Mouse (Mus musculus) heart, embryonic 16.5 days (tissue): ENCODE measurements around the gene Cpvl. TPM values are rescaled to one million over a fixed set of nuclear protein-coding genes. Genes with fewer than 3 reads are reported as not detected.

Experiments used
- ATAC-seq: fragments of 200-750 bp; cut with Nextera tagmentation; replicated peaks from 2 replicates; pipeline ENCODE4 v1.8.0; 2017; ENCODE audit warnings: moderate number of reproducible peaks; ENCODE audit not compliant: insufficient read depth, low FRiP score; ENCODE audit errors: extremely low read depth
- H3K27ac ChIP-seq: fragments of 300-500 bp; sonication (generic); 2 replicates; pipeline ENCODE4 v1.5.1; 2014; ENCODE audit warnings: mild to moderate bottlenecking, low read length, control low read depth, moderate library complexity
- H3K27me3 ChIP-seq: fragments of 300-500 bp; sonication (generic); 2 replicates; pipeline ENCODE4 v1.6.1; 2014; ENCODE audit warnings: low read length, mixed read lengths; ENCODE audit not compliant: control insufficient read depth, insufficient read depth
- H3K36me3 ChIP-seq: fragments of 300-500 bp; sonication (generic); 2 replicates; pipeline ENCODE4 v1.6.1; 2014; ENCODE audit not compliant: control insufficient read depth, insufficient read depth
- H3K4me1 ChIP-seq: fragments of 300-500 bp; sonication (generic); 2 replicates; pipeline ENCODE4 v1.6.1; 2014; ENCODE audit warnings: low read length, mixed read lengths; ENCODE audit not compliant: control insufficient read depth, insufficient read depth
- H3K4me2 ChIP-seq: fragments of 300-500 bp; sonication (generic); 2 replicates; pipeline ENCODE4 v1.6.1; 2014; ENCODE audit warnings: low read depth, mild to moderate bottlenecking, control low read depth, low read length
- H3K4me3 ChIP-seq: fragments of 300-500 bp; sonication (generic); 2 replicates; pipeline ENCODE4 v1.5.1; 2014; ENCODE audit warnings: mild to moderate bottlenecking, control low read depth, low read length
- H3K9ac ChIP-seq: fragments of 300-500 bp; sonication (generic); 2 replicates; pipeline ENCODE4 v1.6.1; 2014; ENCODE audit warnings: low read length, control low read depth
- H3K9me3 ChIP-seq: fragments of 300-500 bp; sonication (generic); replicated peaks from 2 replicates; pipeline ENCODE4 v1.6.1; 2016; ENCODE audit warnings: low read length; ENCODE audit not compliant: control insufficient read depth
- WGBS: fragments of 180-500 bp; shearing (Covaris S2); extraction: QIAGEN DNeasy Blood & Tissue Kit; methylation state at CpG from one replicate; pipeline ENCODE4 v1.1.7; 2014; 5-methylcytosine and 5-hydroxymethylcytosine counted together
- polyA plus RNA-seq: library from polyadenylated mRNA; unstranded; fragments of >200 nt; fragmentation: Nextera tagmentation; extraction: Ambion mirVana; gene quantifications from 2 replicates; pipeline ENCODE4 v1.2.1, GENCODE M21; 2015

Cpvl gene
- polyA plus RNA-seq, 1 experiment from 2014 or later = not detected

- H3K4me1 ChIP-seq = no peaks in the 10 kb centered on the region
- H3K4me3 ChIP-seq = no peak overlapping the region
- no peak overlapping the region for H3K9ac ChIP-seq
- H3K27me3 ChIP-seq = no peaks in the 10 kb centered on the region
- H3K36me3 ChIP-seq = no peaks in the 10 kb centered on the region
- H3K27ac ChIP-seq = no peak overlapping the region
- no peak for ATAC-seq
- no peak overlapping the region for H3K4me2 ChIP-seq
- WGBS = 85% methylated on average over 6 of the region's 6 CpGs
- H3K9me3 ChIP-seq = no peaks in the 10 kb centered on the region
Measured at GRCm38 (mm10) chr6:53897126-53897525, 81.3 kb downstream of the Cpvl start.

- no peak overlapping the region for H3K4me2 ChIP-seq
- no peaks in the 10 kb centered on the region for H3K9me3 ChIP-seq
- 76% methylated on average over 3 of the region's 3 CpGs for whole genome bisulfite sequencing
- no peaks in the 10 kb centered on the region for H3K36me3 ChIP-seq
- no peak for ATAC-seq
- no peak overlapping the region for H3K9ac ChIP-seq
- no peaks in the 10 kb centered on the region for H3K27me3 ChIP-seq
- no peak overlapping the region for H3K4me3 ChIP-seq
- H3K27ac ChIP-seq = no peak overlapping the region
- no peaks in the 10 kb centered on the region for H3K4me1 ChIP-seq
Measured at GRCm38 (mm10) chr6:53893731-53894130, 84.7 kb downstream of the Cpvl start.

GRCm38 (mm10) chr6:53891109-53891508, 87.4 kb downstream of the Cpvl start:
- no peaks in the 10 kb centered on the region for H3K27me3 ChIP-seq
- no peaks in the 10 kb centered on the region for H3K9me3 ChIP-seq
- WGBS = 60% methylated on average over 3 of the region's 3 CpGs
- H3K36me3 ChIP-seq = no peaks in the 10 kb centered on the region
- no peak overlapping the region for H3K4me3 ChIP-seq
- no peak for ATAC-seq
- no peak overlapping the region for H3K4me2 ChIP-seq
- no peak overlapping the region for H3K27ac ChIP-seq
- H3K4me1 ChIP-seq = no peaks in the 10 kb centered on the region
- H3K9ac ChIP-seq = no peak overlapping the region

- ATAC-seq = no peak
- no peak overlapping the region for H3K27ac ChIP-seq
- no peak overlapping the region for H3K4me2 ChIP-seq
- 65% methylated on average over 4 of the region's 4 CpGs for WGBS
- H3K4me1 ChIP-seq = no peaks in the 10 kb centered on the region
- no peak overlapping the region for H3K9ac ChIP-seq
- H3K9me3 ChIP-seq = no peaks in the 10 kb centered on the region
- no peaks in the 10 kb centered on the region for H3K36me3 ChIP-seq
- H3K4me3 ChIP-seq = no peak overlapping the region
- no peaks in the 10 kb centered on the region for H3K27me3 ChIP-seq
Measured at GRCm38 (mm10) chr6:53884931-53885330, 93.5 kb downstream of the Cpvl start.

- no peaks in the 10 kb centered on the region for H3K36me3 ChIP-seq
- H3K9me3 ChIP-seq = no peaks in the 10 kb centered on the region
- H3K27ac ChIP-seq = no peak overlapping the region
- H3K27me3 ChIP-seq = no peaks in the 10 kb centered on the region
- 80% methylated on average over 8 of the region's 8 CpGs for WGBS
- no peak overlapping the region for H3K9ac ChIP-seq
- H3K4me3 ChIP-seq = no peak overlapping the region
- no peaks in the 10 kb centered on the region for H3K4me1 ChIP-seq
- no peak overlapping the region for H3K4me2 ChIP-seq
- ATAC-seq = no peak
Measured at GRCm38 (mm10) chr6:53884496-53884895, 94.0 kb downstream of the Cpvl start.

- WGBS = 83% methylated on average over 7 of the region's 7 CpGs
- H3K4me3 ChIP-seq = no peak overlapping the region
- H3K27ac ChIP-seq = no peak overlapping the region
- H3K9ac ChIP-seq = no peak overlapping the region
- H3K36me3 ChIP-seq = no peaks in the 10 kb centered on the region
- H3K27me3 ChIP-seq = no peaks in the 10 kb centered on the region
- H3K9me3 ChIP-seq = no peaks in the 10 kb centered on the region
- ATAC-seq = no peak
- H3K4me2 ChIP-seq = no peak overlapping the region
- no peaks in the 10 kb centered on the region for H3K4me1 ChIP-seq
Measured at GRCm38 (mm10) chr6:53883405-53883804, 95.1 kb downstream of the Cpvl start.

GRCm38 (mm10) chr6:53881623-53882022, 96.8 kb downstream of the Cpvl start:
- ATAC-seq = no peak

GRCm38 (mm10) chr6:53881235-53881606, 97.2 kb downstream of the Cpvl start:
- Histone ChIP-seq H3K27me3 (no peaks in the 10 kb centered on the region), H3K27ac (peak overlapping the region; percentile 75), H3K9ac (no peak overlapping the region), H3K4me3 (no peak overlapping the region), H3K36me3 (no peaks in the 10 kb centered on the region), H3K4me1 (no peaks in the 10 kb centered on the region), H3K4me2 (peak overlapping the region; percentile 52), H3K9me3 (no peaks in the 10 kb centered on the region)
- 39% methylated on average over 5 of the region's 5 CpGs for WGBS
- ATAC-seq = no peak

More at GRCm38 (mm10) chr6:53881623-53882022, 96.8 kb downstream of the Cpvl start:
- H3K4me1 ChIP-seq = no peaks in the 10 kb centered on the region
- no peaks in the 10 kb centered on the region for H3K36me3 ChIP-seq
- H3K27ac ChIP-seq = no peak overlapping the region
- H3K9me3 ChIP-seq = no peaks in the 10 kb centered on the region
- no peak overlapping the region for H3K4me2 ChIP-seq
- no peak overlapping the region for H3K4me3 ChIP-seq
- no peak overlapping the region for H3K9ac ChIP-seq
- WGBS = 59% methylated on average over 10 of the region's 10 CpGs
- H3K27me3 ChIP-seq = no peaks in the 10 kb centered on the region

GRCm38 (mm10) chr6:53880530-53881234, 97.8 kb downstream of the Cpvl start:
- H3K27me3 ChIP-seq = no peaks in the 10 kb centered on the region
- peak overlapping the region; percentile 52 for H3K4me2 ChIP-seq
- peak overlapping the region; percentile 25; the same call in 1 of the 2 replicates for H3K4me3 ChIP-seq
- no peaks in the 10 kb centered on the region for H3K4me1 ChIP-seq
- ATAC-seq = no peak
- WGBS = 33% methylated on average over 14 of the region's 14 CpGs
- H3K36me3 ChIP-seq = no peaks in the 10 kb centered on the region
- H3K9me3 ChIP-seq = no peaks in the 10 kb centered on the region
- H3K27ac ChIP-seq = peak overlapping the region; percentile 75
- H3K9ac ChIP-seq = no peak overlapping the region
